Mouse (Mus musculus) embryonic fibroblast, embryonic 13.5 days (primary cell): ENCODE measurements around the gene Twsg1.

Source experiments
- CTCF ChIP-seq: IDR thresholded peaks from 2 replicates; pipeline ENCODE4 v1.5.1; 2011; ENCODE audit warnings: mild to moderate bottlenecking, control low read depth, low read length, moderate library complexity, borderline replicate concordance; ENCODE audit not compliant: insufficient read depth
- POLR2A ChIP-seq: IDR thresholded peaks from 2 replicates; pipeline ENCODE4 v1.6.1; 2011; ENCODE audit warnings: low read depth, mild to moderate bottlenecking, control low read depth, low read length, moderate library complexity

GRCm38 (mm10) chr17:65958366-65958765, 7.3 kb upstream of the Twsg1 start:
- TF ChIP-seq POLR2A: no peak
- TF ChIP-seq CTCF: no peak
